Mouse (Mus musculus): ENCODE measurements at regions not wholly inside any gene's neighbourhood (a gene's known extent, or its start where the extent isn't known, plus 50 kb on each side); places are given as distances from the start of the nearest gene placed in this dataset.

GRCm38 (mm10) chr10:92504271-92504670, 217.9 kb downstream of the Nedd1 start:
- no peak for DNase-seq (ENCODE audit: low spot score in 2 of 2)

- no peak for DNase-seq (ENCODE audit: low spot score in 2 of 2)
These were observed 238.6 kb downstream of the Nedd1 start for GRCm38 (mm10) chr10:92483592-92483991.

- no peak for DNase-seq (ENCODE audit: low spot score in 2 of 2)
These were observed 248.9 kb downstream of the Nedd1 start for GRCm38 (mm10) chr10:92473282-92473681.

GRCm38 (mm10) chr10:92471111-92471510, 251.1 kb downstream of the Nedd1 start:
- no peak for DNase-seq (ENCODE audit: low spot score in 2 of 2)

- no peak for DNase-seq (ENCODE audit: low spot score in 2 of 2)
These were observed 267.0 kb downstream of the Nedd1 start for GRCm38 (mm10) chr10:92455195-92455594.

GRCm38 (mm10) chr10:92453550-92453949, 268.7 kb downstream of the Nedd1 start:
- DNase-seq (ENCODE audit: low spot score in 2 of 2): no peak

GRCm38 (mm10) chr10:92445957-92446356, 276.3 kb downstream of the Nedd1 start:
- no peak for DNase-seq (ENCODE audit: low spot score in 2 of 2)

- DNase-seq (ENCODE audit: low spot score in 2 of 2): no peak
These were observed 283.4 kb downstream of the Nedd1 start for GRCm38 (mm10) chr10:92438621-92439394.

GRCm38 (mm10) chr10:92429256-92429655, 293.0 kb downstream of the Nedd1 start:
- DNase-seq (ENCODE audit: low spot score in 2 of 2): no peak

GRCm38 (mm10) chr10:92428026-92428425, 294.2 kb downstream of the Nedd1 start:
- no peak for DNase-seq (ENCODE audit: low spot score in 2 of 2)

- DNase-seq (ENCODE audit: low spot score in 2 of 2): no peak
These were observed 295.8 kb downstream of the Nedd1 start for GRCm38 (mm10) chr10:92426443-92426842.

GRCm38 (mm10) chr10:92412737-92413136, 309.5 kb downstream of the Nedd1 start:
- no peak for DNase-seq (ENCODE audit: low spot score in 2 of 2)

- no peak for DNase-seq (ENCODE audit: low spot score in 2 of 2)
These were observed 311.4 kb downstream of the Nedd1 start for GRCm38 (mm10) chr10:92410813-92411325.

- DNase-seq (ENCODE audit: low spot score in 2 of 2): peak; percentile 13 to 14
These were observed 317.4 kb downstream of the Nedd1 start for GRCm38 (mm10) chr10:92404697-92405293.

- no peak for DNase-seq (ENCODE audit: low spot score in 2 of 2)
These were observed 321.6 kb downstream of the Nedd1 start for GRCm38 (mm10) chr10:92400587-92401090.

GRCm38 (mm10) chr10:92389176-92389732, 333.0 kb downstream of the Nedd1 start:
- DNase-seq (ENCODE audit: low spot score in 2 of 2): no peak

GRCm38 (mm10) chr10:92367126-92367525, 355.1 kb downstream of the Nedd1 start:
- DNase-seq (ENCODE audit: low spot score in 2 of 2): no peak

GRCm38 (mm10) chr10:92356738-92357137, 365.5 kb downstream of the Nedd1 start:
- no peak for DNase-seq (ENCODE audit: low spot score in 2 of 2)

GRCm38 (mm10) chr10:92349043-92349442, 373.2 kb downstream of the Nedd1 start:
- DNase-seq (ENCODE audit: low spot score in 2 of 2): no peak

- no peak for DNase-seq (ENCODE audit: low spot score in 2 of 2)
These were observed 374.1 kb downstream of the Nedd1 start for GRCm38 (mm10) chr10:92347960-92348675.

- no peak for DNase-seq (ENCODE audit: low spot score in 2 of 2)
These were observed 382.5 kb downstream of the Nedd1 start for GRCm38 (mm10) chr10:92339671-92340070.

- no peak for DNase-seq (ENCODE audit: low spot score in 2 of 2)
These were observed 385.3 kb downstream of the Nedd1 start for GRCm38 (mm10) chr10:92336949-92337348.

Measured in frontal cortex, postnatal 36 days (tissue).